Mouse (Mus musculus) embryonic facial prominence, embryonic 14.5 days (tissue): ENCODE data around the gene Fcgr3. TPM values are rescaled to one million over a fixed set of nuclear protein-coding genes. Genes with fewer than 3 reads are reported as not detected.

Experiments used
- ATAC-seq: fragments of 200-750 bp; cut with Nextera tagmentation; 2 replicates; pipeline ENCODE4 v1.8.0; 2017; ENCODE audit warnings: low read depth, moderate number of reproducible peaks, moderate TSS enrichment
- DNase-seq: peaks from one replicate; pipeline ENCODE4 v3.0.0-alpha.2; 2015; ENCODE audit warnings: low spot score
- H3K27ac ChIP-seq: fragments of 300-500 bp; sonication (generic); replicated peaks from 2 replicates; pipeline ENCODE4 v1.5.1; 2014; ENCODE audit warnings: low read depth, mild to moderate bottlenecking, low read length, moderate library complexity
- H3K27me3 ChIP-seq: fragments of 300-500 bp; sonication (generic); replicated peaks from 2 replicates; pipeline ENCODE4 v1.6.1; 2014; ENCODE audit warnings: low read length; ENCODE audit not compliant: control insufficient read depth, insufficient read depth
- H3K36me3 ChIP-seq: fragments of 300-500 bp; sonication (generic); 2 replicates; pipeline ENCODE4 v1.6.1; 2014; ENCODE audit warnings: low read length, mixed read lengths; ENCODE audit not compliant: control insufficient read depth, insufficient read depth
- H3K4me1 ChIP-seq: fragments of 300-500 bp; sonication (generic); 2 replicates; pipeline ENCODE4 v1.6.1; 2014; ENCODE audit warnings: antibody characterized with exemption, low read length; ENCODE audit not compliant: control insufficient read depth, insufficient read depth
- H3K4me2 ChIP-seq: fragments of 300-500 bp; sonication (generic); 2 replicates; pipeline ENCODE4 v1.6.1; 2014; ENCODE audit warnings: low read depth, mild to moderate bottlenecking, low read length, moderate library complexity, mixed read lengths
- H3K4me3 ChIP-seq: fragments of 300-500 bp; sonication (generic); 2 replicates; pipeline ENCODE4 v1.5.1; 2014; ENCODE audit warnings: low read depth, mild to moderate bottlenecking, low read length
- H3K9ac ChIP-seq: fragments of 300-500 bp; sonication (generic); 2 replicates; pipeline ENCODE4 v1.6.1; 2014; ENCODE audit warnings: low read depth, mild to moderate bottlenecking, low read length, moderate library complexity, mixed read lengths
- H3K9me3 ChIP-seq: fragments of 300-500 bp; sonication (generic); 2 replicates; pipeline ENCODE4 v1.6.1; 2016; ENCODE audit warnings: low read length; ENCODE audit not compliant: control insufficient read depth
- WGBS: fragments of 180-500 bp; shearing (Covaris S2); extraction: QIAGEN DNeasy Blood & Tissue Kit; methylation state at CpG from one replicate; pipeline ENCODE4 v1.1.7; 2014; 5-methylcytosine and 5-hydroxymethylcytosine counted together
- polyA plus RNA-seq: library from polyadenylated mRNA; unstranded; fragments of >200 nt; fragmentation: Nextera tagmentation; extraction: Ambion mirVana; gene quantifications from 2 replicates; pipeline ENCODE4 v1.2.1, GENCODE M21; 2014

Gene Fcgr3
- polyA plus RNA-seq, 1 experiment from 2014 or later: 25.0 TPM

DNA sequence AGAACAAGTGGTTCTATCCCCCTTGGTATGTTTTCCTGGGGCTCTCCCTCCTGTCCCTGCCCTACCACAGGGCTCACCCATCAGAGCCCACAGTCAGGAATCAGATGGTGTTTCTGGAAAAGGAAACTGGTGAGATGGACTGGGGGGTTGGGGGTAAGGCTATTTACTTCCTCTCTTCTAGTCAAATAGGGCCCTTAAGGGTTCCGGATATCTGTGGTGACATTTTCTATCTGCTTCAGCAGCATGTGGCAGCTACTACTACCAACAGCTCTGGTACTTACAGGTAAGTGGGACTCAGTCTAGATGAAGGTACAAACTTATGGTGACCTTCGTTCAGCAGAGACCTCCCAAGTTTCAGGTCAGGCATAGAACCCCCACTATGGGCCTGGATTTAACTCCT lies 46.0 kb downstream of the Fcgr3 start, which contains the start of gene Fcgr4:
Fcgr4 (plus strand) TSS at position 184 of the 400 bp plus-strand sequence.
- H3K36me3 ChIP-seq: no peaks in the 10 kb centered on the region
- H3K4me3 ChIP-seq: no peak within 1 kb of the TSS
- H3K27me3 ChIP-seq: no peaks in the 10 kb centered on the region
- H3K4me1 ChIP-seq: no peaks in the 10 kb centered on the region
- ATAC-seq (no peak), DNase-seq (no peak)
- H3K4me2 ChIP-seq: no peak within 1 kb of the TSS
- no peak within 1 kb of the TSS for H3K9ac ChIP-seq
- WGBS: 83% methylated on average over 2 of the region's 2 CpGs
- no peak within 1 kb of the TSS for H3K27ac ChIP-seq
- no peaks in the 10 kb centered on the region for H3K9me3 ChIP-seq

DNA sequence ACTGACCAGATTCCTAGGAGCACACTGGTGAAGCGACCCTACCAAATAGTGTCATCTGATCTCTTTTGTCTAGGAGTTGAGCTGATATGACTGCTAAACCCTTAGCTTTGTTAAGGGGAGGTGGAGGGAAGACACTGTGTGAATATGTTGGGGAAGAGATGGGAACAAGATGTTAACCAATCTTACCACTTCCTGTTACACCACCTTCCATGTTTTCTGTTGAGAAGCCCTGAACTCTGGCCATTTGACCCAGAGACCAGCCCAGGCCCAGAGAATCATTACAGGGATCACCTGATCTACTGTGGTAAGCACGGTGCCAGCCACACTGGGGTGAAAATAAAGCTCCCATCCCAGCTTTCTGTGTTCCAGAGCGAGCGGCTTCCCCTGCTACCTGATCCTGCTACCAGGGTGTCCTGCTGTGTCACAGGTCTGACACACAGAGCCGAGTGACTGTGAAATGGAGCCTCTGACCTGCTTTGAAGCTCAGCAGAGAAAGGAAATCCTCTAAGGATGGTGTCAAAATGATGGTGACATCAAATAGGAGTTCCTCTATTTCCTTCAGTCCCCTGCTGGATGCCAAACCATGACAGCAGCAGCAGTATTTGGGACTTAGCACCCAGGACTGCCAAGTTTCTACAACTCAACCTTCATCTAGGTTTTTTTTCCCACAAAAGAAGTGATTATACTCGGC lies 47.1 kb downstream of the Fcgr3 start:
- WGBS: 57% methylated on average over 6 of the region's 6 CpGs

DNA sequence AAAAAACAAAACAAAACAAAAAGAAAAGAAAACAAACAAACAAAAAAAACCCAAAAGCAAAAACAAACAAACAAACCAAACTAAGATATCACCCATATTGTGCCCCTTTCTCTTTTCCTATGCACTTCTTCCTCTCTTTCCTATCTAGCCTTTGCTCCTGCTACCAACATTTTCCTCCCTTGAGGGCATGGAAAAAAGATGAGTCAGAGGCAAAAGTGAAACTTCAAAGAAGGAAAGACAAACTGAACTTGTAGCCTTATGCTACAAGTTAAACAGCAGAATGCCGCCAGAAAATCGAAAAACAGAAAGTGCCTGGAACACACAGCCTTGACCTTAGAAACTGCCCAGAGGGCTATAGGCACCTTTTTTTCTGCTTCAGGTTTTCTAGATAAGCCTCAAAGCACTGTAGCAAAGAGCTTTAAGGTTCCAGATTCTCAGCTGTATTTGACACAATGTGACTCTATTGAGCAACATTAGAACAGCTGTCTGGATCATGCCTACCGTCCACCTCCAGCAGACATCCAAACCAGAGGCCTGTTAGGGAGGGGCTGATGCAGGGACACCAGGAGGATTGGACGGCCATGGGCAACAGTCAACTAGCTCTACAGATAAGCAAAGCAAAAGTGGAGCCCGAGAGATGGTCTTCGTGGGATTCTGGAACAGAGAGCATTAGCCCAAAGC lies 47.9 kb downstream of the Fcgr3 start:
- H3K4me2 ChIP-seq: no peak overlapping the region
- H3K36me3 ChIP-seq: no peaks in the 10 kb centered on the region
- H3K4me3 ChIP-seq: no peak overlapping the region
- no peak for DNase-seq
- no peak overlapping the region for H3K9ac ChIP-seq
- no peaks in the 10 kb centered on the region for H3K4me1 ChIP-seq
- WGBS: 76% methylated on average over 6 of the region's 6 CpGs
- H3K27me3 ChIP-seq: no peaks in the 10 kb centered on the region
- H3K9me3 ChIP-seq: no peaks in the 10 kb centered on the region
- ATAC-seq: no peak
- no peak overlapping the region for H3K27ac ChIP-seq

More for the DNA sequence above, 47.1 kb downstream of the Fcgr3 start:
- Histone ChIP-seq H3K27me3 (no peaks in the 10 kb centered on the region), H3K4me2 (no peak overlapping the region), H3K36me3 (no peaks in the 10 kb centered on the region), H3K9me3 (no peaks in the 10 kb centered on the region), H3K27ac (no peak overlapping the region), H3K4me1 (no peaks in the 10 kb centered on the region), H3K4me3 (no peak overlapping the region), H3K9ac (no peak overlapping the region)
- no peak for DNase-seq
- ATAC-seq: no peak

DNA sequence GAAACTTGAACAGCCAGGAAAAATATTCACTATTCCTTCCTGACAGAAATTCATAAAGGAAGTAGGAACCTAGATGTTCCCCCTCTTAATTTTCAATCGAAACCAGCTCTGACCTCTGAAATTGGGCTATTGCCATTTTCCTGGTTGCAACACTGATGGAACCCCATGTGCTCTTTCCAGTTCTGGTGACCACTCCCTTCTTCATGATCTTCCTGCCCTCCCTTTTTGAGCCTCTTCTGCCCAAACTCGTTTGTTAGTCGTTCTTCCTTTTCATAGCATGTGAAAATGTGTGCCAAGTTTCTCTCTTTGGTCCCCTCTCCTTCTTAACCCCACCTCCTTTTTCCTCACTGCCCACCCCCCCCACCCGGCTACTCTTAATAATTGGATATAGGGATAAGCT lies 53.0 kb downstream of the Fcgr3 start:
- Histone ChIP-seq H3K4me2 (no peak overlapping the region), H3K4me1 (no peaks in the 10 kb centered on the region), H3K36me3 (no peaks in the 10 kb centered on the region), H3K27ac (no peak overlapping the region), H3K9me3 (no peaks in the 10 kb centered on the region; the same call in 1 of the 2 replicates), H3K4me3 (no peak overlapping the region), H3K9ac (no peak overlapping the region), H3K27me3 (no peaks in the 10 kb centered on the region)
- 76% methylated on average over 4 of the region's 4 CpGs for WGBS
- ATAC-seq: no peak
- DNase-seq: no peak

DNA sequence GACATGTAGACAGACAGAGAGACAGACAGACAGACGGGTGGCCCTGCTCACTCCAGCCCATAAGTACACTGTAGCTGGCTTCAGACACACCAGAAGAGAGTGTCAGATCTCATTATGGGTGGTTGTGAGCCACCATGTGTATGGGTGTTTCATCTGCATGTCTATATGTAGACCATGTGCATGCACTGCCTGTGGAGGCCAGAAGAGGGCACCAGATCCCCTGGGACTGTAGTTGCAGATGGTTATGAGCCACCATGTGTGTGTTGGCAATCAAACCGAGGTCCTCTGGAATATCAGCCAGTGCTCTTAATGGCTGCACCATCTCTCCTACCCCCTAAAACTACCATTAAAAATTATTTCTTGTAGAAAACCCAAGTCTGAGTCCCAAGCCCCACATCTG lies 57.8 kb downstream of the Fcgr3 start:
- WGBS: 85% methylated on average over 2 of the region's 2 CpGs
- Histone ChIP-seq H3K36me3 (no peaks in the 10 kb centered on the region), H3K4me1 (no peaks in the 10 kb centered on the region), H3K27me3 (no peaks in the 10 kb centered on the region), H3K4me2 (no peak overlapping the region), H3K27ac (no peak overlapping the region), H3K4me3 (no peak overlapping the region), H3K9ac (no peak overlapping the region), H3K9me3 (no peaks in the 10 kb centered on the region; the same call in 1 of the 2 replicates)
- ATAC-seq (no peak), DNase-seq (no peak)

DNA sequence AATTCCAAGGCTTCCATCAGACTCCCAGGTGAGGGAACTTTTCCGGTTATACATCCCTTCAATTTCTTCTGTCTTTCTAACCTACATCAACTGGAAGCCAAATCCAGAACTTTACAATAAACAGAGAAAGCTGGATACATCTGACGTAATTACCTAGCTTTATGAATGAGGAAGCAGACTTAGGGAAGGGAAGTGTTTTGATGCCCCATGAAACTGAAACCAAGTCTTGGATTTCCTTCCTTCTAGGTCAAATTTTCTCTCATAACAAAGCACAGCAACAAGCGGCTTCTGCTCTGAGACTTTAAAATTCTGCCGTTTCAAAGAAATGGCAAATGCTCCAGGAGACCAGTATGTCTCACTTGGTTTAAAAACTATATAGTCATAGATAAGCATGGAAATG lies 58.4 kb downstream of the Fcgr3 start:
- no peak for ATAC-seq
- H3K4me1 ChIP-seq: no peaks in the 10 kb centered on the region
- no peak overlapping the region for H3K4me3 ChIP-seq
- no peaks in the 10 kb centered on the region for H3K36me3 ChIP-seq
- H3K27ac ChIP-seq: no peak overlapping the region
- H3K9me3 ChIP-seq: no peaks in the 10 kb centered on the region; the same call in 1 of the 2 replicates
- WGBS: 88% methylated on average over 4 of the region's 4 CpGs
- no peak overlapping the region for H3K4me2 ChIP-seq
- no peaks in the 10 kb centered on the region for H3K27me3 ChIP-seq
- no peak overlapping the region for H3K9ac ChIP-seq
- no peak for DNase-seq

DNA sequence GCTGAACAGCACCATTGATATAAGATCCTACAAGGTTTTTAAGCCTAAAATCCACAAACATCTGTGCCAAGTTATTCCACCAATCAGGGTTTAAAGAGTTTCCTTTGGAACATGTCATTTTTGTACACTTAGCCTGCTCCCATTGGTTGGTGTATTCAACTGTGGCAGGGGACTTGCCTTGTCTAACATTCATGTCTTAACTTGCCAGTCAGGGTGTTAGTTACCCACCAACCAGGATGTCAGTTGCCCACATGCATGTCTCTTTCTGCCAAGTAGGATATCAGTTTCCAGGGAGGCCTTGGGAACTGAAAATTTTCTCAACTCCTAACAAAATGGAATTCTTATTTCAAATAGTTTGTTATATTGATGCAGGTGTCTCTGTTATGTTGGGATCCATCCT lies 59.1 kb downstream of the Fcgr3 start:
- H3K9me3 ChIP-seq: no peaks in the 10 kb centered on the region; the same call in 1 of the 2 replicates
- H3K9ac ChIP-seq: no peak overlapping the region
- H3K36me3 ChIP-seq: no peaks in the 10 kb centered on the region
- no peak for ATAC-seq
- H3K4me2 ChIP-seq: no peak overlapping the region
- H3K27ac ChIP-seq: no peak overlapping the region
- H3K4me1 ChIP-seq: no peaks in the 10 kb centered on the region
- DNase-seq: peak; percentile 25
- no peaks in the 10 kb centered on the region for H3K27me3 ChIP-seq
- no peak overlapping the region for H3K4me3 ChIP-seq

DNA sequence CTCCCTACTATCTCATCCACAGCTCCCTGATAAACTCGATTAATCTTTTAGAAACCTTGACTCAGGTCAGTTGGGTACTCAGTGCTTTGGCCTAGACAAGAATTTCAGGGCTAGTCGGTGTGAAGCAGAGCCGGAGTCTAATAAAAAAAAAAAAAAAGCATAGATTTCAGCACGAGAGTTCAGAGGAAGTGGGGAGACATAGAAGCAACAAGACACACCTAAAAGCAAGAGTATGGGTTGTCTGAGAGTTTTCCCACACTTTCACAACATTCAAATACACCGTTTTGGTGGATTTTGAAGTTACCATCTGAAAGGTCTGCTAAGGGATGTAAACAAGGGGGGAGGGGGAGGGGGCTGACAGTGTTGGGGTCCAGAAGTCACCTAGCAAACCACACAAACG lies 59.7 kb downstream of the Fcgr3 start:
- no peak overlapping the region for H3K4me3 ChIP-seq
- H3K9ac ChIP-seq: no peak overlapping the region
- DNase-seq: no peak
- no peaks in the 10 kb centered on the region for H3K27me3 ChIP-seq
- WGBS: 58% methylated on average over 6 of the region's 6 CpGs
- no peaks in the 10 kb centered on the region for H3K36me3 ChIP-seq
- ATAC-seq: no peak
- no peaks in the 10 kb centered on the region for H3K4me1 ChIP-seq
- no peak overlapping the region for H3K4me2 ChIP-seq
- no peaks in the 10 kb centered on the region; the same call in 1 of the 2 replicates for H3K9me3 ChIP-seq
- no peak overlapping the region for H3K27ac ChIP-seq
